8 mouse cellular contexts compared by ENCODE assay signal in the genomic region with DNA sequence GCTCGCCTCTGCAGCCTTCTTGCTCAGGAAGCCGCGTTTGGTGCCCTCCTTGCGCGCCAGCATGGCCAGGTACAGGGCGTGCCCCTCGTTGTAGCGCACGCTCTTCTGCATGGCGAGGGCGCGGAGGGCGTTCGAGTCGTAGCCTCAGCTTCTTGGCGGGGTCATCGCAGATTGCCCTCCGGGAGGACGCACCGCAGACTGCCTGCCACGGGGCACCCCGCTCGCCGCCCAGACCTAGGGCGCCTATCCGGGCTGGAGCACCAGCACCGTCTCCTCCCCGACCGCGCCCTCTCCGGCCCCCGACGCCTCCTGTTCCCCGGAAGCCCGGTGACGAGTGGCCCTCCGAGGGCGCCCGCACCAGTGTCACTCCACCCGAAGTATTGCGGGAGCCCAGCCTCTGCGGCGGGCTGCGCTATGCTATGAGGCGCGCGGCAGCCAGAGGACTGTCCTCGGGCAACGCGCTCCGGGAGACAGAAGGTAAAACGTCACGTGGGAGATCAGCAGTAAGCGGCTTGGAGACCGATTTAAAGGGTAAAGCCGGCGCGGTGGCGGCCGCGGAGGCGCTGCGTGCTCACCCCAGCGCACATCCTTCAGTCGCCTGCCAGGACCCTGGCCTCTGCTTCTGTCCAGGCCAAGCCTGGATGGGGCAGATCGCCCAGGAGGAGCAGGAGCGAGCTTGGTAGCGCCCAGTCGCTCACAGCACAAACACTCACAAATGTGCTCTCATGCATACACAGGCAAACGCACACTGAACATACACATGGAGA. TPM values are rescaled to one million over a fixed set of nuclear protein-coding genes. Genes with fewer than 3 reads are reported as not detected.
DNase-seq lines count a peak whose midpoint lies in the region; ATAC-seq and TF ChIP-seq lines count a peak whose summit lies in the region.

TSS of gene Rasgrf2 (minus strand) at position 273 of the 767 bp plus-strand sequence.

- 0 out of 2 replicates have a peak, but pooled peaks have one; percentile 31 for TF ChIP-seq POLR2A in olfactory bulb, adult 2 months (IDR thresholded peaks at IDR 0.05; ENCODE audit: insufficient read depth, low read depth, low read length)

- no peak within 1 kb of the TSS for H3K27ac ChIP-seq in embryonic facial prominence, embryonic 15.5 days (replicated peaks)
- no peak within 1 kb of the TSS for H3K27ac ChIP-seq in heart, embryonic 15.5 days
- no peak within 1 kb of the TSS for H3K27ac ChIP-seq in liver, embryonic 13.5 days
- H3K27ac ChIP-seq in olfactory bulb, adult 2 months (ENCODE audit: insufficient read depth, low read depth, low read length), result peak within 1 kb of the TSS; percentile 78

- 1% methylated on average over 70 of the region's 70 CpGs for WGBS in embryonic facial prominence, embryonic 15.5 days
- 2% methylated on average over 70 of the region's 70 CpGs for WGBS in heart, embryonic 15.5 days
- WGBS in liver, embryonic 13.5 days (ENCODE audit: insufficient replicate concordance), result 2% methylated on average over 69 of the region's 70 CpGs
- WGBS in olfactory bulb, adult 2 months, result 1% methylated on average over 70 of the region's 70 CpGs

- H3K27me3 ChIP-seq in megakaryocyte, embryonic 14.5 days (replicated peaks), result peaks cover 24% of the 10 kb centered on the region
- H3K27me3 ChIP-seq in embryonic facial prominence, embryonic 15.5 days, result peaks cover 24% of the 10 kb centered on the region
- H3K27me3 ChIP-seq in heart, embryonic 15.5 days, result peaks cover 16% of the 10 kb centered on the region
- H3K27me3 ChIP-seq in liver, embryonic 13.5 days, result peaks cover 27% of the 10 kb centered on the region

- H3K4me3 ChIP-seq in megakaryocyte, embryonic 14.5 days (replicated peaks), result peak within 1 kb of the TSS; percentile 93
- peak within 1 kb of the TSS; percentile 48 for H3K4me3 ChIP-seq in embryonic facial prominence, embryonic 15.5 days (replicated peaks)
- H3K4me3 ChIP-seq in heart, embryonic 15.5 days, result peak within 1 kb of the TSS; percentile 63
- H3K4me3 ChIP-seq in liver, embryonic 13.5 days (replicated peaks), result peak within 1 kb of the TSS; percentile 45
- H3K4me3 ChIP-seq in olfactory bulb, adult 2 months (ENCODE audit: insufficient read depth, low read depth, low read length), result peak within 1 kb of the TSS; percentile 88

- TF ChIP-seq CTCF in olfactory bulb, adult 2 months (IDR thresholded peaks at IDR 0.05; ENCODE audit: insufficient read depth, low read depth, low read length), result no peak

- peak within 1 kb of the TSS; percentile 88 for H3K4me2 ChIP-seq in embryonic facial prominence, embryonic 15.5 days (replicated peaks)
- peak within 1 kb of the TSS; percentile 99 for H3K4me2 ChIP-seq in heart, embryonic 15.5 days
- peak within 1 kb of the TSS; percentile 65 for H3K4me2 ChIP-seq in liver, embryonic 13.5 days

- peaks cover 41% of the 10 kb centered on the region for H3K4me1 ChIP-seq in megakaryocyte, embryonic 14.5 days
- peaks cover 11% of the 10 kb centered on the region; the same call in 1 of the 2 replicates for H3K4me1 ChIP-seq in embryonic facial prominence, embryonic 15.5 days
- H3K4me1 ChIP-seq in heart, embryonic 15.5 days (replicated peaks), result peaks cover 12% of the 10 kb centered on the region
- H3K4me1 ChIP-seq in liver, embryonic 13.5 days (replicated peaks), result 0 out of 2 replicates have a peak, but pooled peaks cover 2% of the 10 kb centered on the region
- peaks cover 5% of the 10 kb centered on the region; the same call in 1 of the 2 replicates for H3K4me1 ChIP-seq in olfactory bulb, adult 2 months (ENCODE audit: control insufficient read depth, insufficient read depth, low read length)

- peaks cover 16% of the 10 kb centered on the region; the same call in 1 of the 2 replicates for H3K9me3 ChIP-seq in megakaryocyte, embryonic 14.5 days
- no peaks in the 10 kb centered on the region for H3K9me3 ChIP-seq in embryonic facial prominence, embryonic 15.5 days (replicated peaks)
- no peaks in the 10 kb centered on the region for H3K9me3 ChIP-seq in heart, embryonic 15.5 days (replicated peaks)
- no peaks in the 10 kb centered on the region for H3K9me3 ChIP-seq in liver, embryonic 13.5 days (replicated peaks)

- H3K9ac ChIP-seq in embryonic facial prominence, embryonic 15.5 days, result no peak within 1 kb of the TSS
- peak within 1 kb of the TSS; percentile 50 for H3K9ac ChIP-seq in heart, embryonic 15.5 days
- H3K9ac ChIP-seq in liver, embryonic 13.5 days, result no peak within 1 kb of the TSS

- no peaks in the 10 kb centered on the region for H3K36me3 ChIP-seq in megakaryocyte, embryonic 14.5 days (replicated peaks; ENCODE audit: low read length)
- H3K36me3 ChIP-seq in embryonic facial prominence, embryonic 15.5 days, result no peaks in the 10 kb centered on the region
- no peaks in the 10 kb centered on the region for H3K36me3 ChIP-seq in heart, embryonic 15.5 days
- H3K36me3 ChIP-seq in liver, embryonic 13.5 days, result no peaks in the 10 kb centered on the region

- no peak for ATAC-seq in megakaryocyte, adult 5-6 weeks (ENCODE audit: poor library complexity, severe bottlenecking)
- ATAC-seq in embryonic facial prominence, embryonic 15.5 days (ENCODE audit: insufficient number of reproducible peaks, low FRiP score, low TSS enrichment, low read depth), result peak; percentile 70; the same call in 1 of the 2 replicates
- peak; percentile 75 for ATAC-seq in heart, embryonic 15.5 days (replicated peaks; ENCODE audit: insufficient number of reproducible peaks, insufficient read depth, low FRiP score, low read depth)
- no peak; the same call in 1 of the 2 replicates for ATAC-seq in liver, embryonic 13.5 days (ENCODE audit: low read depth)

- DNase-seq in kidney, postnatal 25 days, result peak; percentile 10 to 48
- DNase-seq in liver, embryonic 13.5 days, result no peak
- DNase-seq in MN1 (ENCODE audit: low spot score), result no peak

RNA-seq across cellular contexts. Expression of gene Rasgrf2, which starts in this region (rescaled TPM):
- polyA plus RNA-seq in megakaryocyte, embryonic 14.5 days (2012; ENCODE audit: insufficient read depth, low replicate concordance), result 0.70 TPM in 1 of 2 replicates, not detected in the other
- total RNA-seq in megakaryocyte, adult 5-6 weeks (2015), result 8.8 and 9.2 TPM in 2 replicates
- 2.1 and 3.6 TPM in 2 replicates for total RNA-seq in megakaryocyte, adult 5-6 weeks (2017)
- polyA plus RNA-seq in embryonic facial prominence, embryonic 15.5 days (2015; fragmentation: Nextera tagmentation; extraction: Ambion mirVana), result 0.52 and 0.85 TPM in 2 replicates
- polyA plus RNA-seq in heart, embryonic 15.5 days (2015; fragmentation: Nextera tagmentation; extraction: Ambion mirVana), result 0.29 and 0.53 TPM in 2 replicates
- polyA plus RNA-seq in liver, embryonic 13.5 days (2015; fragmentation: Nextera tagmentation; extraction: Ambion mirVana), result 0.10 and 0.13 TPM in 2 replicates
- not detected in 2 replicates for polyA plus RNA-seq in olfactory bulb, adult 2 months (2012; ENCODE audit: insufficient read depth, insufficient read length, low replicate concordance, missing spikeins)

Comparison
In these comparisons a context has a peak if more than half of its experiments do, and no peak if none do; other contexts are left out.
1. RNA of gene Rasgrf2 (polyA plus RNA-seq): not detected in olfactory bulb, adult 2 months; 0.70 TPM in megakaryocyte, embryonic 14.5 days, 0.52 to 0.85 TPM in embryonic facial prominence, embryonic 15.5 days, 0.29 to 0.53 TPM in heart, embryonic 15.5 days and 0.10 to 0.13 TPM in liver, embryonic 13.5 days; every median in the first group is over 10 times any median in the second.
2. Peak in ATAC-seq, H3K4me3 ChIP-seq and H3K4me2 ChIP-seq in embryonic facial prominence, embryonic 15.5 days; RNA of the gene not detected or under 1 TPM.
3. Peak in ATAC-seq, H3K4me3 ChIP-seq, H3K9ac ChIP-seq and H3K4me2 ChIP-seq in heart, embryonic 15.5 days; RNA of the gene not detected or under 1 TPM.
4. DNase-seq: peak in kidney, postnatal 25 days (2 of 2); none in liver, embryonic 13.5 days (single experiment) and MN1 (single experiment).
5. Peak in every context shown above with its lines, with median percentiles within 50 percentile points of each other: H3K4me3 ChIP-seq and H3K4me2 ChIP-seq.